Mouse (Mus musculus): ENCODE data around the gene Atxn2. TPM values are rescaled to one million over a fixed set of nuclear protein-coding genes. Genes with fewer than 3 reads are reported as not detected.
"Not testable (repeated sequence)": the region's sequence is repeated elsewhere in the genome, so short reads cannot be mapped to it uniquely, and the experiment has no call there.

Gene Atxn2
- polyA plus RNA-seq, 1 experiment from 2014 or later, result 38.9 TPM

- Histone ChIP-seq H3K27ac (ENCODE audit: low read length) (peak overlapping the region; percentile 15; the same call in 1 of the 2 replicates), H3K36me3 (ENCODE audit: insufficient read depth, low read length) (peaks cover 34% of the 10 kb centered on the region), H3K4me1 (ENCODE audit: insufficient read depth, low read length) (no peaks in the 10 kb centered on the region), H3K4me2 (replicated peaks; ENCODE audit: low read depth, low read length) (no peak overlapping the region), H3K9me3 (ENCODE audit: low read length) (no peaks in the 10 kb centered on the region), H3K4me3 (ENCODE audit: low read length) (no peak overlapping the region), H3K27me3 (ENCODE audit: insufficient read depth, low read length) (no peaks in the 10 kb centered on the region), H3K9ac (replicated peaks; ENCODE audit: low read length) (no peak overlapping the region)
- WGBS, result 71% methylated on average over 15 of the region's 15 CpGs
- peak; percentile 69; the same call in 1 of the 2 replicates for ATAC-seq (ENCODE audit: low FRiP score, low TSS enrichment)
Measured at GRCm38 (mm10) chr5:121686113-121686898, 24.8 kb upstream of the Atxn2 start.

- Histone ChIP-seq H3K9ac (replicated peaks; ENCODE audit: low read length) (no peak overlapping the region), H3K36me3 (ENCODE audit: insufficient read depth, low read length) (peaks cover 2% of the 10 kb centered on the region; the same call in 1 of the 2 replicates), H3K9me3 (ENCODE audit: low read length) (no peaks in the 10 kb centered on the region), H3K27me3 (ENCODE audit: insufficient read depth, low read length) (no peaks in the 10 kb centered on the region), H3K27ac (ENCODE audit: low read length) (peak overlapping the region; percentile 33; the same call in 1 of the 2 replicates), H3K4me3 (ENCODE audit: low read length) (no peak overlapping the region), H3K4me2 (replicated peaks; ENCODE audit: low read depth, low read length) (no peak overlapping the region), H3K4me1 (ENCODE audit: insufficient read depth, low read length) (no peaks in the 10 kb centered on the region)
- ATAC-seq (ENCODE audit: low FRiP score, low TSS enrichment), result no peak
- 61% methylated on average over 7 of the region's 7 CpGs for WGBS
Measured at GRCm38 (mm10) chr5:121690482-121691211, 20.5 kb upstream of the Atxn2 start.

GRCm38 (mm10) chr5:121691436-121691835 is 19.7 kb upstream of the Atxn2 start:
- H3K36me3 ChIP-seq (ENCODE audit: insufficient read depth, low read length); H3K27me3 ChIP-seq (ENCODE audit: insufficient read depth, low read length); H3K27ac ChIP-seq (ENCODE audit: low read length); H3K4me2 ChIP-seq (replicated peaks; ENCODE audit: low read depth, low read length); H3K4me3 ChIP-seq (ENCODE audit: low read length); H3K9me3 ChIP-seq (ENCODE audit: low read length); H3K4me1 ChIP-seq (ENCODE audit: insufficient read depth, low read length); ATAC-seq (ENCODE audit: low FRiP score, low TSS enrichment); H3K9ac ChIP-seq (replicated peaks; ENCODE audit: low read length): not testable (repeated sequence)
- WGBS, result 92% methylated on average over 7 of the region's 7 CpGs

- Histone ChIP-seq H3K9me3 (ENCODE audit: low read length) (no peaks in the 10 kb centered on the region), H3K9ac (replicated peaks; ENCODE audit: low read length) (no peak overlapping the region), H3K4me2 (replicated peaks; ENCODE audit: low read depth, low read length) (no peak overlapping the region), H3K36me3 (ENCODE audit: insufficient read depth, low read length) (no peaks in the 10 kb centered on the region), H3K4me1 (ENCODE audit: insufficient read depth, low read length) (no peaks in the 10 kb centered on the region), H3K27ac (ENCODE audit: low read length) (no peak overlapping the region), H3K4me3 (ENCODE audit: low read length) (no peak overlapping the region), H3K27me3 (ENCODE audit: insufficient read depth, low read length) (no peaks in the 10 kb centered on the region)
- 78% methylated on average over 4 of the region's 4 CpGs for WGBS
- no peak for ATAC-seq (ENCODE audit: low FRiP score, low TSS enrichment)
Measured at GRCm38 (mm10) chr5:121692897-121693296, 18.2 kb upstream of the Atxn2 start.

GRCm38 (mm10) chr5:121696761-121697160 is 14.4 kb upstream of the Atxn2 start:
- H3K4me3 ChIP-seq (ENCODE audit: low read length), result no peak overlapping the region
- H3K9me3 ChIP-seq (ENCODE audit: low read length), result no peaks in the 10 kb centered on the region
- 71% methylated on average over 6 of the region's 6 CpGs for WGBS
- H3K27me3 ChIP-seq (ENCODE audit: insufficient read depth, low read length), result no peaks in the 10 kb centered on the region
- no peaks in the 10 kb centered on the region; the same call in 1 of the 2 replicates for H3K4me1 ChIP-seq (ENCODE audit: insufficient read depth, low read length)
- no peak overlapping the region for H3K27ac ChIP-seq (ENCODE audit: low read length)
- no peak overlapping the region for H3K4me2 ChIP-seq (replicated peaks; ENCODE audit: low read depth, low read length)
- no peak overlapping the region for H3K9ac ChIP-seq (replicated peaks; ENCODE audit: low read length)
- no peak for ATAC-seq (ENCODE audit: low FRiP score, low TSS enrichment)
- H3K36me3 ChIP-seq (ENCODE audit: insufficient read depth, low read length), result no peaks in the 10 kb centered on the region

- ATAC-seq (ENCODE audit: low FRiP score, low TSS enrichment), result no peak
- H3K27me3 ChIP-seq (ENCODE audit: insufficient read depth, low read length), result no peaks in the 10 kb centered on the region
- peaks cover 7% of the 10 kb centered on the region for H3K4me1 ChIP-seq (ENCODE audit: insufficient read depth, low read length)
- WGBS, result 44% methylated on average over 5 of the region's 5 CpGs
- H3K36me3 ChIP-seq (ENCODE audit: insufficient read depth, low read length), result no peaks in the 10 kb centered on the region
- H3K9me3 ChIP-seq (ENCODE audit: low read length), result no peaks in the 10 kb centered on the region
- no peak overlapping the region for H3K4me3 ChIP-seq (ENCODE audit: low read length)
- no peak overlapping the region for H3K27ac ChIP-seq (ENCODE audit: low read length)
- no peak overlapping the region for H3K4me2 ChIP-seq (replicated peaks; ENCODE audit: low read depth, low read length)
- H3K9ac ChIP-seq (replicated peaks; ENCODE audit: low read length), result peak overlapping the region; percentile 28; the same call in 1 of the 2 replicates
Measured at GRCm38 (mm10) chr5:121699891-121700290, 11.2 kb upstream of the Atxn2 start.

GRCm38 (mm10) chr5:121700496-121700895 is 10.6 kb upstream of the Atxn2 start:
- Histone ChIP-seq H3K9ac (replicated peaks; ENCODE audit: low read length) (peak overlapping the region; percentile 28; the same call in 1 of the 2 replicates), H3K4me1 (ENCODE audit: insufficient read depth, low read length) (peaks cover 10% of the 10 kb centered on the region), H3K27ac (ENCODE audit: low read length) (no peak overlapping the region), H3K9me3 (ENCODE audit: low read length) (no peaks in the 10 kb centered on the region), H3K36me3 (ENCODE audit: insufficient read depth, low read length) (no peaks in the 10 kb centered on the region), H3K27me3 (ENCODE audit: insufficient read depth, low read length) (no peaks in the 10 kb centered on the region), H3K4me2 (replicated peaks; ENCODE audit: low read depth, low read length) (peak overlapping the region; percentile 26; the same call in 1 of the 2 replicates), H3K4me3 (ENCODE audit: low read length) (0 out of 2 replicates have a peak overlapping the region, but pooled peaks have one; percentile 0)
- ATAC-seq (ENCODE audit: low FRiP score, low TSS enrichment), result no peak
- 19% methylated on average over 11 of the region's 11 CpGs for WGBS

GRCm38 (mm10) chr5:121701111-121701769 is 9.9 kb upstream of the Atxn2 start:
- Histone ChIP-seq H3K36me3 (ENCODE audit: insufficient read depth, low read length) (no peaks in the 10 kb centered on the region), H3K4me1 (ENCODE audit: insufficient read depth, low read length) (peaks cover 10% of the 10 kb centered on the region), H3K4me3 (ENCODE audit: low read length) (no peak overlapping the region), H3K9ac (replicated peaks; ENCODE audit: low read length) (no peak overlapping the region), H3K27ac (ENCODE audit: low read length) (no peak overlapping the region), H3K9me3 (ENCODE audit: low read length) (no peaks in the 10 kb centered on the region), H3K27me3 (ENCODE audit: insufficient read depth, low read length) (no peaks in the 10 kb centered on the region), H3K4me2 (replicated peaks; ENCODE audit: low read depth, low read length) (no peak overlapping the region)
- ATAC-seq (ENCODE audit: low FRiP score, low TSS enrichment), result no peak
- 59% methylated on average over 8 of the region's 8 CpGs for WGBS

- no peaks in the 10 kb centered on the region for H3K9me3 ChIP-seq (ENCODE audit: low read length)
- ATAC-seq (ENCODE audit: low FRiP score, low TSS enrichment), result no peak
- H3K9ac ChIP-seq (replicated peaks; ENCODE audit: low read length), result no peak overlapping the region
- no peak overlapping the region for H3K4me3 ChIP-seq (ENCODE audit: low read length)
- H3K36me3 ChIP-seq (ENCODE audit: insufficient read depth, low read length), result no peaks in the 10 kb centered on the region
- peaks cover 10% of the 10 kb centered on the region for H3K4me1 ChIP-seq (ENCODE audit: insufficient read depth, low read length)
- no peak overlapping the region for H3K4me2 ChIP-seq (replicated peaks; ENCODE audit: low read depth, low read length)
- H3K27ac ChIP-seq (ENCODE audit: low read length), result no peak overlapping the region
- H3K27me3 ChIP-seq (ENCODE audit: insufficient read depth, low read length), result no peaks in the 10 kb centered on the region
- WGBS, result 61% methylated on average over 1 of the region's 1 CpGs
Measured at GRCm38 (mm10) chr5:121703341-121703740, 7.8 kb upstream of the Atxn2 start.

Data from kidney, embryonic 16.5 days (tissue).